Mouse (Mus musculus): ENCODE measurements at regions not wholly inside any gene's neighbourhood (a gene's known extent, or its start where the extent isn't known, plus 50 kb on each side); places are given as distances from the start of the nearest gene placed in this dataset.
"Not testable (repeated sequence)": the region's sequence is repeated elsewhere in the genome, so short reads cannot be mapped to it uniquely, and the experiment has no call there.

- not testable (repeated sequence) for H3K27ac ChIP-seq; H3K9me3 ChIP-seq; H3K9ac ChIP-seq; H3K4me2 ChIP-seq; H3K36me3 ChIP-seq; ATAC-seq (ENCODE audit: low FRiP score); H3K4me3 ChIP-seq; H3K4me1 ChIP-seq (replicated peaks)
- 83% methylated on average over 1 of the region's 1 CpGs for WGBS
- H3K27me3 ChIP-seq, result peaks cover 22% of the 10 kb centered on the region; the same call in 1 of the 2 replicates
These were observed 302.4 kb upstream of the Irx2 start for GRCm38 (mm10) chr13:72326201-72326600.

- Histone ChIP-seq H3K4me2 (no peak overlapping the region), H3K4me1 (replicated peaks) (peaks cover 22% of the 10 kb centered on the region), H3K9ac (no peak overlapping the region), H3K4me3 (no peak overlapping the region), H3K9me3 (no peaks in the 10 kb centered on the region), H3K36me3 (no peaks in the 10 kb centered on the region), H3K27me3 (peaks cover 39% of the 10 kb centered on the region), H3K27ac (no peak overlapping the region)
- 4% methylated on average over 6 of the region's 6 CpGs for WGBS
- ATAC-seq (ENCODE audit: low FRiP score), result peak; percentile 54; the same call in 1 of the 2 replicates
These were observed 282.9 kb upstream of the Irx2 start for GRCm38 (mm10) chr13:72345647-72346133.

GRCm38 (mm10) chr13:72346207-72346943 lies 282.2 kb upstream of the Irx2 start:
- Histone ChIP-seq H3K36me3 (no peaks in the 10 kb centered on the region), H3K9me3 (no peaks in the 10 kb centered on the region), H3K27me3 (peaks cover 37% of the 10 kb centered on the region), H3K9ac (no peak overlapping the region), H3K4me1 (replicated peaks) (peaks cover 22% of the 10 kb centered on the region), H3K27ac (no peak overlapping the region), H3K4me3 (no peak overlapping the region), H3K4me2 (peak overlapping the region; percentile 23; the same call in 1 of the 2 replicates)
- WGBS, result 23% methylated on average over 21 of the region's 21 CpGs
- ATAC-seq (ENCODE audit: low FRiP score), result 0 out of 2 replicates have a peak, but pooled peaks have one; percentile 65

- Histone ChIP-seq H3K27me3 (peaks cover 35% of the 10 kb centered on the region), H3K4me1 (replicated peaks) (peaks cover 22% of the 10 kb centered on the region), H3K27ac (no peak overlapping the region), H3K4me2 (no peak overlapping the region), H3K9ac (no peak overlapping the region), H3K4me3 (no peak overlapping the region), H3K36me3 (no peaks in the 10 kb centered on the region), H3K9me3 (no peaks in the 10 kb centered on the region)
- ATAC-seq (ENCODE audit: low FRiP score), result 0 out of 2 replicates have a peak, but pooled peaks have one; percentile 17
- WGBS, result 70% methylated on average over 14 of the region's 14 CpGs
These were observed 281.6 kb upstream of the Irx2 start for GRCm38 (mm10) chr13:72346944-72347586.

GRCm38 (mm10) chr13:72352641-72353181 lies 275.9 kb upstream of the Irx2 start:
- H3K4me3 ChIP-seq, result no peak overlapping the region
- no peak overlapping the region for H3K27ac ChIP-seq
- 24% methylated on average over 18 of the region's 18 CpGs for WGBS
- H3K4me2 ChIP-seq, result peak overlapping the region; percentile 25; the same call in 1 of the 2 replicates
- no peaks in the 10 kb centered on the region for H3K9me3 ChIP-seq
- H3K4me1 ChIP-seq (replicated peaks), result peaks cover 9% of the 10 kb centered on the region
- peak; percentile 64; the same call in 1 of the 2 replicates for ATAC-seq (ENCODE audit: low FRiP score)
- peaks cover 35% of the 10 kb centered on the region for H3K27me3 ChIP-seq
- H3K9ac ChIP-seq, result no peak overlapping the region
- H3K36me3 ChIP-seq, result no peaks in the 10 kb centered on the region

GRCm38 (mm10) chr13:72355297-72355696 lies 273.3 kb upstream of the Irx2 start:
- H3K27ac ChIP-seq, result no peak overlapping the region
- H3K9ac ChIP-seq, result no peak overlapping the region
- no peak overlapping the region for H3K4me2 ChIP-seq
- no peaks in the 10 kb centered on the region for H3K36me3 ChIP-seq
- WGBS, result 94% methylated on average over 1 of the region's 1 CpGs
- H3K4me3 ChIP-seq, result no peak overlapping the region
- H3K4me1 ChIP-seq (replicated peaks), result peaks cover 13% of the 10 kb centered on the region
- no peak for ATAC-seq (ENCODE audit: low FRiP score)
- peaks cover 29% of the 10 kb centered on the region for H3K27me3 ChIP-seq
- no peaks in the 10 kb centered on the region for H3K9me3 ChIP-seq

- Histone ChIP-seq H3K4me2 (no peak overlapping the region), H3K27me3 (peaks cover 31% of the 10 kb centered on the region), H3K27ac (no peak overlapping the region), H3K36me3 (no peaks in the 10 kb centered on the region), H3K9me3 (no peaks in the 10 kb centered on the region), H3K4me3 (no peak overlapping the region), H3K4me1 (replicated peaks) (peaks cover 13% of the 10 kb centered on the region), H3K9ac (no peak overlapping the region)
- ATAC-seq (ENCODE audit: low FRiP score), result no peak
- 56% methylated on average over 3 of the region's 3 CpGs for WGBS
These were observed 272.8 kb upstream of the Irx2 start for GRCm38 (mm10) chr13:72355821-72356220.

- no peak overlapping the region for H3K9ac ChIP-seq
- no peak overlapping the region for H3K4me2 ChIP-seq
- no peaks in the 10 kb centered on the region for H3K36me3 ChIP-seq
- no peak overlapping the region for H3K27ac ChIP-seq
- ATAC-seq (ENCODE audit: low FRiP score), result no peak
- no peak overlapping the region for H3K4me3 ChIP-seq
- H3K9me3 ChIP-seq, result no peaks in the 10 kb centered on the region
- peaks cover 4% of the 10 kb centered on the region; the same call in 1 of the 2 replicates for H3K4me1 ChIP-seq (replicated peaks)
- peaks cover 54% of the 10 kb centered on the region for H3K27me3 ChIP-seq
- WGBS, result 34% methylated on average over 8 of the region's 8 CpGs
These were observed 270.2 kb upstream of the Irx2 start for GRCm38 (mm10) chr13:72358243-72358904.

- peak overlapping the region; percentile 49 for H3K4me2 ChIP-seq
- no peaks in the 10 kb centered on the region for H3K9me3 ChIP-seq
- ATAC-seq (ENCODE audit: low FRiP score), result peak; percentile 88
- H3K27ac ChIP-seq, result peak overlapping the region; percentile 36
- peak overlapping the region; percentile 11 for H3K4me3 ChIP-seq
- peak overlapping the region; percentile 40; the same call in 1 of the 2 replicates for H3K9ac ChIP-seq
- peaks cover 15% of the 10 kb centered on the region for H3K4me1 ChIP-seq (replicated peaks)
- H3K27me3 ChIP-seq, result peaks cover 64% of the 10 kb centered on the region
- no peaks in the 10 kb centered on the region for H3K36me3 ChIP-seq
- 11% methylated on average over 24 of the region's 24 CpGs for WGBS
These were observed 262.9 kb upstream of the Irx2 start for GRCm38 (mm10) chr13:72365534-72366271.

- Histone ChIP-seq H3K27me3 (peaks cover 65% of the 10 kb centered on the region), H3K9ac (peak overlapping the region; percentile 40; the same call in 1 of the 2 replicates), H3K4me1 (replicated peaks) (peaks cover 15% of the 10 kb centered on the region), H3K9me3 (no peaks in the 10 kb centered on the region), H3K27ac (peak overlapping the region; percentile 36), H3K36me3 (no peaks in the 10 kb centered on the region), H3K4me3 (peak overlapping the region; percentile 11), H3K4me2 (peak overlapping the region; percentile 49)
- 0 out of 2 replicates have a peak, but pooled peaks have one; percentile 30 for ATAC-seq (ENCODE audit: low FRiP score)
- WGBS, result 55% methylated on average over 11 of the region's 11 CpGs
These were observed 262.3 kb upstream of the Irx2 start for GRCm38 (mm10) chr13:72366281-72366680.

- peaks cover 58% of the 10 kb centered on the region for H3K27me3 ChIP-seq
- WGBS, result 76% methylated on average over 1 of the region's 1 CpGs
These were observed 258.5 kb upstream of the Irx2 start for GRCm38 (mm10) chr13:72370131-72370530.

More at GRCm38 (mm10) chr13:72370131-72370530, 258.5 kb upstream of the Irx2 start:
- Histone ChIP-seq H3K4me2 (no peak overlapping the region), H3K36me3 (no peaks in the 10 kb centered on the region), H3K27ac (no peak overlapping the region), H3K9me3 (no peaks in the 10 kb centered on the region), H3K4me1 (replicated peaks) (peaks cover 15% of the 10 kb centered on the region), H3K9ac (no peak overlapping the region), H3K4me3 (no peak overlapping the region)
- ATAC-seq (ENCODE audit: low FRiP score), result no peak

Data from hindbrain, embryonic 13.5 days (tissue).